Mouse (Mus musculus) kidney, postnatal 36 days (tissue): ENCODE results near the gene Ppp4r3b.
A peak's percentile ranks its signal among the peaks of the same experiment; 100 is the strongest.

ENCODE experiments used
- DNase-seq, 2 experiments: peaks; one replicate each; pipeline ENCODE4 v3.0.0; 2021 to 2022; ENCODE audit warnings: mixed read lengths in 2 of 2

Ppp4r3b gene

GRCm38 (mm10) chr11:29172563-29173124 lies at the start of gene Ppp4r3b:
Gene Ppp4r3b, plus strand, starts transcription at chr11:29172890.
- peak; percentile 99 for DNase-seq

- DNase-seq, result no peak
Observed at GRCm38 (mm10) chr11:29129862-29130384, 42.8 kb upstream of the Ppp4r3b start.

GRCm38 (mm10) chr11:29130385-29131355 lies 42.0 kb upstream of the Ppp4r3b start, which contains the start of gene Pnpt1:
Gene Pnpt1, plus strand, starts transcription at chr11:29130744.
- DNase-seq, result peak; percentile 93 to 96

GRCm38 (mm10) chr11:29140671-29141070 lies 32.0 kb upstream of the Ppp4r3b start:
- DNase-seq, result no peak

GRCm38 (mm10) chr11:29148901-29149300 lies 23.8 kb upstream of the Ppp4r3b start:
- no peak for DNase-seq

GRCm38 (mm10) chr11:29163569-29163968 lies 9.1 kb upstream of the Ppp4r3b start:
- no peak for DNase-seq

GRCm38 (mm10) chr11:29171959-29172391 lies 715 bp upstream of the Ppp4r3b start:
- peak; percentile 78 to 82 for DNase-seq

GRCm38 (mm10) chr11:29173125-29173631 lies 488 bp downstream of the Ppp4r3b start:
- DNase-seq, result peak; percentile 60 to 65

- no peak for DNase-seq
Observed at GRCm38 (mm10) chr11:29173706-29174436, 1.2 kb downstream of the Ppp4r3b start.

GRCm38 (mm10) chr11:29179319-29179718 lies 6.6 kb downstream of the Ppp4r3b start:
- no peak for DNase-seq

- DNase-seq, result no peak
Observed at GRCm38 (mm10) chr11:29180657-29181056, 8.0 kb downstream of the Ppp4r3b start.

- DNase-seq, result no peak
Observed at GRCm38 (mm10) chr11:29181751-29182150, 9.1 kb downstream of the Ppp4r3b start.

GRCm38 (mm10) chr11:29188981-29189380 lies 16.3 kb downstream of the Ppp4r3b start:
- no peak for DNase-seq

- DNase-seq, result no peak
Observed at GRCm38 (mm10) chr11:29203653-29204052, 31.0 kb downstream of the Ppp4r3b start.

GRCm38 (mm10) chr11:29209774-29210173 lies 37.1 kb downstream of the Ppp4r3b start:
- no peak for DNase-seq

GRCm38 (mm10) chr11:29216196-29216595 lies 43.5 kb downstream of the Ppp4r3b start:
- DNase-seq, result no peak

GRCm38 (mm10) chr11:29219055-29219454 lies 46.4 kb downstream of the Ppp4r3b start:
- no peak for DNase-seq

GRCm38 (mm10) chr11:29222310-29222709 lies 49.6 kb downstream of the Ppp4r3b start:
- no peak for DNase-seq

- DNase-seq, result no peak
Observed at GRCm38 (mm10) chr11:29224754-29225153, 52.1 kb downstream of the Ppp4r3b start.

GRCm38 (mm10) chr11:29228957-29229356 lies 56.3 kb downstream of the Ppp4r3b start:
- DNase-seq, result no peak

GRCm38 (mm10) chr11:29233569-29233968 lies 60.9 kb downstream of the Ppp4r3b start:
- DNase-seq, result no peak

GRCm38 (mm10) chr11:29237364-29237763 lies 64.7 kb downstream of the Ppp4r3b start:
- no peak for DNase-seq

GRCm38 (mm10) chr11:29238047-29238446 lies 65.4 kb downstream of the Ppp4r3b start:
- DNase-seq, result no peak
